Mouse (Mus musculus): ENCODE measurements around the gene Lactbl1.

DNA sequence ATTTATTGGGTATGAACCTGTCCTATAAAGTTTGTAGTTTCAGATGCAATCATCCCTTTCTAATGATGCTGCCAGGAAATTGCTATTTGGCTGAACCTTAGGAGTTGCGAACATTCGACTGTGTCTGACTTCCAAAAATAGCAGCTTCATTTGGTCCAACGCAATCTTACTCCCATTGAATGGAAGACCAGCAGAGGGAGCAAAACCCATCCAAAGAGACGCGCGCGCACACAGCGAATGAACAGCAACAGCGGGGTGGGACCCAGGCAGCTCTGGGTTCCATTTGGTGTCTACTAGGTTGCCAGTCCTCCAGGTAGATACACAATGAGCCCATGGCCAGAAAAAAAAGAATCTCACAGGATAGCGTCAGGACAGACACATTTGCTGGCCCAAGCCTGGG lies 45.3 kb downstream of the Lactbl1 start:
- TF ChIP-seq POLR2A (IDR thresholded peaks at IDR 0.05; ENCODE audit: insufficient read length, low read depth): no peak
- no peak for TF ChIP-seq E2F4 (IDR thresholded peaks at IDR 0.05; ENCODE audit: insufficient read depth)
- no peak for TF ChIP-seq CEBPB (IDR thresholded peaks at IDR 0.05; ENCODE audit: insufficient read depth, poor library complexity, severe bottlenecking)
- TF ChIP-seq POLR2AphosphoS2 (IDR thresholded peaks at IDR 0.05; ENCODE audit: insufficient read length, low read depth): no peak
- no peak for TF ChIP-seq MYOG (IDR thresholded peaks at IDR 0.05; ENCODE audit: control insufficient read depth in 1 of 3, insufficient read depth in 1 of 3, insufficient read length in 2 of 3, low read depth in 2 of 3)
- no peak for TF ChIP-seq USF1 (IDR thresholded peaks at IDR 0.05; ENCODE audit: low read depth)
- TF ChIP-seq MYOD1 (IDR thresholded peaks at IDR 0.05; ENCODE audit: control insufficient read depth in 1 of 3, insufficient read length in 2 of 3, low read depth in 2 of 3): no peak
- no peak for TF ChIP-seq TCF12 (IDR thresholded peaks at IDR 0.05; ENCODE audit: insufficient read depth, poor library complexity, severe bottlenecking)
